Mouse (Mus musculus) testis, adult 2 months (tissue): ENCODE results near the gene Pcdh9.

ENCODE experiments used
- CTCF ChIP-seq: fragments of 200-500 bp; IDR thresholded peaks from 2 replicates; pipeline ENCODE4 v1.5.1; 2012; ENCODE audit warnings: low read depth, mild to moderate bottlenecking, inconsistent platforms, low read length, moderate library complexity; ENCODE audit not compliant: control insufficient read depth, insufficient read depth, insufficient replicate concordance
- POLR2A ChIP-seq: fragments of 200-500 bp; IDR thresholded peaks from 2 replicates; pipeline ENCODE4 v1.6.1; 2012; ENCODE audit warnings: low read depth, mild to moderate bottlenecking, inconsistent platforms, low read length, moderate library complexity; ENCODE audit not compliant: control insufficient read depth

DNA sequence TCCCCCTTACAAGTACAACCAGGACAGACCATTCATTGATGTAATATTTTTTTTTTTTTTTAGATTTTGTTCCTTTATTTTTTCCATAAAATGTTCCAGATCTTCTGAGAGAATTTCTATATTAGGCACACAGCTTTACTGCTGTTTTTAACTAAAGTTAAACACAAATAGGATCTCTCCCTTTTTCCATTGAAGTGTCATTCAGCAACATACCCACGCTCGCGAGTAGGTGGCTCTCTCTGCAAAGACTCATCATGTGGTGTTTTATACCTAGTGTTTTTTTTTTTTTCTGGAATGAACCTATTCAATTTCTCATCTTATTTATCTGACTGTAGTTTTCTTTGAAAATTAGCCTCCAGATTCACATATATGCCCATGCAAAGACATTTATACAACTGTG lies 282.9 kb downstream of the Pcdh9 start:
- TF ChIP-seq POLR2A (no peak), CTCF (no peak)
